Mouse (Mus musculus) hindbrain, embryonic 16.5 days (tissue): ENCODE data around the gene Baiap2. TPM values are rescaled to one million over a fixed set of nuclear protein-coding genes. Genes with fewer than 3 reads are reported as not detected.

Experiments
- ATAC-seq: fragments of 200-750 bp; cut with Nextera tagmentation; 2 replicates; pipeline ENCODE4 v1.8.0; 2017; ENCODE audit warnings: moderate TSS enrichment, moderate library complexity
- H3K27ac ChIP-seq: fragments of 300-500 bp; sonication (generic); 2 replicates; pipeline ENCODE4 v1.5.1; 2014; ENCODE audit warnings: low read depth, mild to moderate bottlenecking, control low read depth, low read length, moderate library complexity
- H3K27me3 ChIP-seq: fragments of 300-500 bp; sonication (generic); replicated peaks from 2 replicates; pipeline ENCODE4 v1.6.1; 2014; ENCODE audit warnings: low read length; ENCODE audit not compliant: control insufficient read depth, insufficient read depth
- H3K36me3 ChIP-seq: fragments of 300-500 bp; sonication (generic); 2 replicates; pipeline ENCODE4 v1.6.1; 2014; ENCODE audit warnings: mild to moderate bottlenecking, low read length, moderate library complexity, mixed read lengths; ENCODE audit not compliant: control insufficient read depth, insufficient read depth
- H3K4me1 ChIP-seq: fragments of 300-500 bp; sonication (generic); 2 replicates; pipeline ENCODE4 v1.6.1; 2014; ENCODE audit warnings: low read depth, low read length; ENCODE audit not compliant: control insufficient read depth, insufficient read depth
- H3K4me2 ChIP-seq: fragments of 300-500 bp; sonication (generic); 2 replicates; pipeline ENCODE4 v1.6.1; 2014; ENCODE audit warnings: mild to moderate bottlenecking, low read length, control low read depth, moderate library complexity
- H3K4me3 ChIP-seq: fragments of 300-500 bp; sonication (generic); 2 replicates; pipeline ENCODE4 v1.5.1; 2014; ENCODE audit warnings: mild to moderate bottlenecking, low read length, control low read depth, moderate library complexity
- H3K9ac ChIP-seq: fragments of 300-500 bp; sonication (generic); 2 replicates; pipeline ENCODE4 v1.6.1; 2014; ENCODE audit warnings: low read depth, mild to moderate bottlenecking, control low read depth, low read length, moderate library complexity
- H3K9me3 ChIP-seq: fragments of 300-500 bp; sonication (generic); 2 replicates; pipeline ENCODE4 v1.6.1; 2014; ENCODE audit warnings: mild to moderate bottlenecking, low read length, moderate library complexity; ENCODE audit not compliant: control insufficient read depth
- WGBS: fragments of 180-500 bp; shearing (Covaris S2); extraction: QIAGEN DNeasy Blood & Tissue Kit; methylation state at CpG from one replicate; pipeline ENCODE4 v1.1.7; 2014; 5-methylcytosine and 5-hydroxymethylcytosine counted together
- polyA plus RNA-seq: library from polyadenylated mRNA; unstranded; fragments of >200 nt; fragmentation: Nextera tagmentation; extraction: Ambion mirVana; gene quantifications from 2 replicates; pipeline ENCODE4 v1.2.1, GENCODE M21; 2015

The Baiap2 gene
- polyA plus RNA-seq, 1 experiment from 2014 or later: 23.9 TPM

DNA sequence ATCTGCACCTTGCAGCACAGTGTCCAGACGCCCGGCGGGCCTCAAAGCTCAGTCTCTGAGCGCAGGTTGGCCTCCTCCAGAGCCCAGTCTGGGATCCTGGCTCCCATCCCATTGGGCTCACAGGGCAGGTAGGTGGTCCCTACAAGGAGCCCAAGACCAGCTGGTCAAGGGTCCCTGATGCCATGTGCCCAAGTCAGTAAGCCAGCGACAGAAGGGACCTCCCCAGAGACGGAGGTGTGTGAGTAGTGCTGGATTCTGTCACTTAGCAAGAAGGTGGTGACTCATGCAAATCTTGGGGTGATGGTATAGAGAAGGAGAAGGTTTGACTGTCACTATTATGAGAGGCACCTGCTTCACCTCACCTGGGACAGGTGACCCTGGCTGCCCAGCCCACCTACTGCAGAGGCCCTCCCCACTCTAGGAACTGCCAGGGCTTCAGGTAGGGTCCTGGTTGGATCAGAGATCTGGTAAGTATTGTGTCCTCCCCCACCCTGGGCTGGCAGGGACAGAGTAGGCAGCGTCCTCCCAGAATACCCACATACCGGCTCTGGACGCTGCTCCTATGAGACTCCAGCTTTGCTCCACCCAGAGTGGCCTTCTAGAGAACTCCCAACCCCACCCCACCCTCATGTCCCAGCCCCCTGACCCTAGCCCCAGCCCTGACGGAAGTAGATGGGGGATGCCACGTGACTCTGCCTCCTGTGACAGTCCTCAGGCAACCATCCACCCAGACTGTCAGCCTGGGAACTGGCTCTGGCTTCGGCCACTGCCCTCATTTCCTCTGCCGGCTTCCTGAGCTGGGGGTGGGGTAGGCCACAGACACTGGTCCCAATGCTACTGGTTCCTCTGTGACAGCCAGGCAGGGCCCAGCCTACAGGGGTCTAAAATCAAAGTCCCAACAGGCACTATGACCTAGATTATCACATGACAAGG is 98.9 kb downstream of the Baiap2 start:
- no peak overlapping the region for H3K4me2 ChIP-seq
- H3K9me3 ChIP-seq: no peaks in the 10 kb centered on the region
- H3K4me1 ChIP-seq: peaks cover 33% of the 10 kb centered on the region
- no peaks in the 10 kb centered on the region for H3K36me3 ChIP-seq
- no peaks in the 10 kb centered on the region for H3K27me3 ChIP-seq
- no peak overlapping the region; the same call in 1 of the 2 replicates for H3K27ac ChIP-seq
- ATAC-seq: no peak
- WGBS: 68% methylated on average over 13 of the region's 13 CpGs
- 0 out of 2 replicates have a peak overlapping the region, but pooled peaks have one; percentile 5 for H3K9ac ChIP-seq
- no peak overlapping the region for H3K4me3 ChIP-seq

DNA sequence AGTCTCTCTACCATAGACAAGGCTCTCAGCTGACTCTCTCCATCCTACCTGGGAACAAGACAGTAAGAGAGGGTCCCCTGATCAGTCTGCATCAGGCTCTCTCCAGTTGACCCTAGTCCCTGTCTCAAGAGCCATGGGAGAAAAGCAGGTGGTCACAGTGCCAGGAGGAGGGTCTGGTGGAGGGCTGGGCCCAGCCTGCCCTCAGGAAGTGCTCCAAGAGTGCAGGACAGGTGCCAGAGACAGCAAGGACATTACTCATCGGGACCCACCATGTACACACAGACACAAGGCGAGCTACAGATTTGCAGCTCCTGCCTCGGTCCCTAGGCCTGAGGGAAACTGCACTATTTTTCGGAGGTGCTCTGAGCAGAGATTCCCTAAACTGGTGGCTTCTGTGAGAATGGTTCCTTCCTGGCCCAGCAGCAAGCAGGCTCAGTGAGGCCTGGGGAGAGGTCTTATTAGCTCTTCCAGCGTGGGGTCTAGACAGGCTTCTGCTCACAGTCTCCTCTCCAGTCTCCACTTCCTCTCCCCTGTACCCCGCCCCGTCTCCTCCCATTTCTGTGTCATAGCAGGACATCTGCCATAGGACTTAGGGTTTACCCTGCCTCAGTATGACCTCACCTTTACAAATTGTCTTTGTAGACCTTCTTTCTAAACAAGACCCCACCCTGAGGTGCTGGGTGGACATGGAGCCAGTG is 99.7 kb downstream of the Baiap2 start:
- WGBS: 72% methylated on average over 7 of the region's 7 CpGs
- ATAC-seq: no peak
- no peak overlapping the region for H3K9ac ChIP-seq
- no peaks in the 10 kb centered on the region for H3K9me3 ChIP-seq
- H3K4me2 ChIP-seq: no peak overlapping the region
- H3K36me3 ChIP-seq: no peaks in the 10 kb centered on the region
- H3K4me1 ChIP-seq: peaks cover 33% of the 10 kb centered on the region
- no peaks in the 10 kb centered on the region for H3K27me3 ChIP-seq
- no peak overlapping the region; the same call in 1 of the 2 replicates for H3K27ac ChIP-seq
- H3K4me3 ChIP-seq: no peak overlapping the region

DNA sequence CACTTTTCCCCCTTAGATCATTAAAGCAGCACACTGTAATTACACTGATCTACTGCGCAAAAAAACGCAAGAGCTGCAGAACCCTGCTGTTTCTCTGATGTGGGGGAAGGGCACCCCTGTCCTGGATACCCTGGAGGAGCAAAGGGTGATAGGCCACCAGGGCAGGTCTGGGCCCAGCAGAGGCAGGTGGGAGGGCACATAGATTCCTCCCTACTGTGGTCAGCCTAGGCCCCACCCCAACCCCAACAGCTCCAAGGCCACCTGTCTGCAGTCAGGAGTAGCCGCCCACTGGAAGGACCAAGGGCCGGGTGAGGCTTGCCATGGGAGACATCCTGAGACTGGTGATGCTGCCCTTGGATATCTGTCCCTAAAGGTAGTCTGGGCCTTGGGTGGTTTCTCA is 102.8 kb downstream of the Baiap2 start:
- H3K4me1 ChIP-seq: peaks cover 43% of the 10 kb centered on the region
- WGBS: 56% methylated on average over 4 of the region's 4 CpGs

GRCm38 (mm10) chr11:120045839-120046552 is 103.4 kb downstream of the Baiap2 start:
- peak; percentile 19 for ATAC-seq
- H3K27ac ChIP-seq: peak overlapping the region; percentile 90
- peaks cover 42% of the 10 kb centered on the region for H3K4me1 ChIP-seq
- H3K27me3 ChIP-seq: no peaks in the 10 kb centered on the region
- H3K4me3 ChIP-seq: peak overlapping the region; percentile 69
- 33% methylated on average over 11 of the region's 11 CpGs for WGBS
- peak overlapping the region; percentile 92 for H3K9ac ChIP-seq
- H3K4me2 ChIP-seq: peak overlapping the region; percentile 87
- no peaks in the 10 kb centered on the region for H3K9me3 ChIP-seq
- H3K36me3 ChIP-seq: no peaks in the 10 kb centered on the region

More for the DNA sequence above, 102.8 kb downstream of the Baiap2 start:
- no peak for ATAC-seq
- Histone ChIP-seq H3K9ac (peak overlapping the region; percentile 92), H3K9me3 (no peaks in the 10 kb centered on the region), H3K27me3 (no peaks in the 10 kb centered on the region), H3K4me3 (peak overlapping the region; percentile 69), H3K36me3 (no peaks in the 10 kb centered on the region), H3K27ac (peak overlapping the region; percentile 90), H3K4me2 (peak overlapping the region; percentile 87)

- no peak for ATAC-seq
- WGBS: 1% methylated on average over 62 of the region's 63 CpGs
- Histone ChIP-seq H3K9ac (peak within 1 kb of the TSS; percentile 92), H3K36me3 (no peaks in the 10 kb centered on the region), H3K4me3 (peak within 1 kb of the TSS; percentile 69), H3K4me2 (peak within 1 kb of the TSS; percentile 87), H3K9me3 (no peaks in the 10 kb centered on the region), H3K4me1 (peaks cover 45% of the 10 kb centered on the region), H3K27me3 (no peaks in the 10 kb centered on the region), H3K27ac (peak within 1 kb of the TSS; percentile 90)
Measured at GRCm38 (mm10) chr11:120046553-120047191, 104.1 kb downstream of the Baiap2 start, which contains the start of gene Aatk. TSS of gene Aatk (minus strand) at chr11:120047167.

DNA sequence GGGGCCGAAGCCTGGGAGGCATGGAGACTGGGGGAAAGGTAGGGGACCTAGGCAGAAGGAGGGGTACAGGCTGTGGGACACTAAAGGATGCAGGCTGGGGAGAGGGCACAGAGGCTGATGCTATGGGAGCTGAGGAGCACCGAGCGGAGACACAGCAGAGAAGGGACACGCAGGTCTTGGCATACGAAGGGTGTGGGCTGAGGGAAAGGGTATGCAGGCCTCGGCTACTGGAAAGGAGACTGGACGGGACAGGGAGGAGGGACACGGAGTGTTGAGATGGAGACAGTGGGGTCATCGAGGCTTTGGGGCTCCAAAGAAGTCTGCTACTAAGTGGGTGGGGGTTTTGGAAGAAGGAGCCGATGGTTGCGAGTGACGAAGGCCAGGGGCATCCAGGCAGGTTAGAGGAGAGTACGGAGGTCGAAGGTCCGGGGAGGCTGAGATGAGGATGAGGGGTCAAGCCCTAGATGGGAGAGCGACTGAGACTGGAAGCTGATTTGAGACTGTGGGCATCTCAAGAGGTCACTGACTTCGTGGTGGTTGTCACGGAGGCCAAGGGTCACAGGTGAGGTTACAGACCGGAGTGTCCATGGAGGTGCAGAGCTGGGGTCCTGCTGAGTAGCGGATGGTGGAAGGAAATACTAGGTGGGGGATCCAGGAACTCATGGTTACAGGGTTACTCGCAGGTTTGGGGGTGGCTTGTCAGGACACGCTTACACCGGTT is 105.1 kb downstream of the Baiap2 start:
- no peaks in the 10 kb centered on the region for H3K36me3 ChIP-seq
- peak overlapping the region; percentile 87 for H3K4me2 ChIP-seq
- 10% methylated on average over 23 of the region's 23 CpGs for WGBS
- H3K9ac ChIP-seq: peak overlapping the region; percentile 92
- no peaks in the 10 kb centered on the region for H3K27me3 ChIP-seq
- H3K4me1 ChIP-seq: peaks cover 49% of the 10 kb centered on the region
- H3K27ac ChIP-seq: peak overlapping the region; percentile 90
- no peaks in the 10 kb centered on the region for H3K9me3 ChIP-seq
- 0 out of 2 replicates have a peak, but pooled peaks have one; percentile 14 for ATAC-seq
- peak overlapping the region; percentile 69 for H3K4me3 ChIP-seq

- peak overlapping the region; percentile 87 for H3K4me2 ChIP-seq
- H3K27me3 ChIP-seq: no peaks in the 10 kb centered on the region
- ATAC-seq: 0 out of 2 replicates have a peak, but pooled peaks have one; percentile 12
- 4% methylated on average over 7 of the region's 23 CpGs for WGBS
- H3K4me1 ChIP-seq: peaks cover 49% of the 10 kb centered on the region
- H3K9ac ChIP-seq: peak overlapping the region; percentile 92
- H3K9me3 ChIP-seq: no peaks in the 10 kb centered on the region
- no peaks in the 10 kb centered on the region for H3K36me3 ChIP-seq
- peak overlapping the region; percentile 90 for H3K27ac ChIP-seq
- peak overlapping the region; percentile 69 for H3K4me3 ChIP-seq
Measured at GRCm38 (mm10) chr11:120048252-120048556, 105.6 kb downstream of the Baiap2 start.

- 85% methylated on average over 8 of the region's 8 CpGs for WGBS
- no peaks in the 10 kb centered on the region for H3K27me3 ChIP-seq
- no peak overlapping the region for H3K4me3 ChIP-seq
- no peak overlapping the region for H3K27ac ChIP-seq
- no peaks in the 10 kb centered on the region for H3K9me3 ChIP-seq
- H3K4me1 ChIP-seq: peaks cover 49% of the 10 kb centered on the region
- H3K4me2 ChIP-seq: no peak overlapping the region; the same call in 1 of the 2 replicates
- H3K36me3 ChIP-seq: no peaks in the 10 kb centered on the region
- no peak for ATAC-seq
- H3K9ac ChIP-seq: no peak overlapping the region; the same call in 1 of the 2 replicates
Measured at GRCm38 (mm10) chr11:120049067-120049466, 106.5 kb downstream of the Baiap2 start.
